Mouse (Mus musculus) adrenal gland, postnatal 25 days (tissue): ENCODE data around the gene Cd37. TPM values are rescaled to one million over a fixed set of nuclear protein-coding genes. Genes with fewer than 3 reads are reported as not detected.
A peak's percentile ranks its signal among the peaks of the same experiment; 100 is the strongest.

ENCODE experiments used
- DNase-seq: peaks from one replicate; pipeline ENCODE4 v3.0.0; 2021; ENCODE audit warnings: mixed read lengths
- total RNA-seq: library from RNA; stranded (reverse); gene quantifications from 2 replicates; pipeline ENCODE4 v1.2.3, GENCODE M21; 2021

Cd37 gene
- total RNA-seq, 1 experiment from 2014 or later = 2.7 TPM

GRCm38 (mm10) chr7:45202654-45203053 lies 36.3 kb downstream of the Cd37 start:
- no peak for DNase-seq

GRCm38 (mm10) chr7:45198961-45199360 lies 40.0 kb downstream of the Cd37 start:
- no peak for DNase-seq

- DNase-seq = peak; percentile 76
Observed at GRCm38 (mm10) chr7:45198435-45198834, 40.5 kb downstream of the Cd37 start.

GRCm38 (mm10) chr7:45196994-45197393 lies 41.9 kb downstream of the Cd37 start:
- no peak for DNase-seq

GRCm38 (mm10) chr7:45196176-45196535 lies 42.8 kb downstream of the Cd37 start:
- DNase-seq = no peak

- DNase-seq = no peak
Observed at GRCm38 (mm10) chr7:45195341-45196175, 43.4 kb downstream of the Cd37 start.

- DNase-seq = no peak
Observed at GRCm38 (mm10) chr7:45193871-45194785, 44.8 kb downstream of the Cd37 start.

GRCm38 (mm10) chr7:45193406-45193805 lies 45.5 kb downstream of the Cd37 start:
- DNase-seq = no peak

- DNase-seq = no peak
Observed at GRCm38 (mm10) chr7:45192585-45193310, 46.2 kb downstream of the Cd37 start.

- no peak for DNase-seq
Observed at GRCm38 (mm10) chr7:45191803-45192363, 47.0 kb downstream of the Cd37 start.

- DNase-seq = no peak
Observed at GRCm38 (mm10) chr7:45191161-45191560, 47.8 kb downstream of the Cd37 start.

- no peak for DNase-seq
Observed at GRCm38 (mm10) chr7:45190186-45190585, 48.7 kb downstream of the Cd37 start.

GRCm38 (mm10) chr7:45189600-45189999 lies 49.3 kb downstream of the Cd37 start:
- DNase-seq = no peak

- no peak for DNase-seq
Observed at GRCm38 (mm10) chr7:45185921-45186320, 53.0 kb downstream of the Cd37 start.

- no peak for DNase-seq
Observed at GRCm38 (mm10) chr7:45183672-45184071, 55.2 kb downstream of the Cd37 start.

Other genes with a start within 250 kb of the Cd37 start
- gene Irf3, start 241.5 kb downstream of the Cd37 start, total RNA-seq = 138 and 151 TPM in 2 replicates
- gene Bcl2l12, start 240.4 kb downstream of the Cd37 start, total RNA-seq = 18.7 and 24.4 TPM in 2 replicates
- 86.4 and 99.4 TPM in 2 replicates for gene Scaf1, start 222.8 kb downstream of the Cd37 start, total RNA-seq
- 94.0 and 102 TPM in 2 replicates for gene Rras, start 221.2 kb downstream of the Cd37 start, total RNA-seq
- gene Prr12, start 186.2 kb downstream of the Cd37 start, total RNA-seq = 71.1 and 78.5 TPM in 2 replicates
- 46.5 and 67.2 TPM in 2 replicates for gene Nosip, start 176.7 kb downstream of the Cd37 start, total RNA-seq
- gene Prrg2, start 176.4 kb downstream of the Cd37 start, total RNA-seq = 19.2 and 21.4 TPM in 2 replicates
- 27.7 and 33.5 TPM in 2 replicates for gene Rcn3, start 146.9 kb downstream of the Cd37 start, total RNA-seq
- gene Fcgrt, start 135.3 kb downstream of the Cd37 start, total RNA-seq = 88.4 and 96.1 TPM in 2 replicates
- gene Rps11, start 114.7 kb downstream of the Cd37 start, total RNA-seq = 1,211 and 1,259 TPM in 2 replicates
- 1,469 and 1,540 TPM in 2 replicates for gene Rpl13a, start 110.4 kb downstream of the Cd37 start, total RNA-seq
- not detected in 2 replicates for gene Gm45713, start 102.9 kb downstream of the Cd37 start, total RNA-seq
- gene Flt3l, start 102.7 kb downstream of the Cd37 start, total RNA-seq = 29.1 and 32.1 TPM in 2 replicates
- 61.7 and 74.3 TPM in 2 replicates for gene Pih1d1, start 84.8 kb downstream of the Cd37 start, total RNA-seq
- gene Aldh16a1, start 84.5 kb downstream of the Cd37 start, total RNA-seq = 79.2 and 106 TPM in 2 replicates
- gene Slc17a7, start 75.2 kb downstream of the Cd37 start, total RNA-seq = 0.15 and 0.33 TPM in 2 replicates
- gene Gfy, start 59.5 kb downstream of the Cd37 start, total RNA-seq = not detected in 2 replicates
- gene Pth2, start 58.1 kb downstream of the Cd37 start, total RNA-seq = not detected in 2 replicates
- 0.12 TPM in 1 of 2 replicates, not detected in the other for gene Ccdc155, start 34.2 kb downstream of the Cd37 start, total RNA-seq
- gene Dkkl1, start 27.0 kb downstream of the Cd37 start, total RNA-seq = not detected in 2 replicates
- gene Tead2, start 23.4 kb downstream of the Cd37 start, total RNA-seq = 15.0 and 15.3 TPM in 2 replicates
- gene Slc6a16, start 2.0 kb upstream of the Cd37 start, total RNA-seq = not detected in 2 replicates
- gene Slc6a21, start 38.4 kb upstream of the Cd37 start, total RNA-seq = not detected in 2 replicates
- 9.3 and 14.2 TPM in 2 replicates for gene Trpm4, start 94.7 kb upstream of the Cd37 start, total RNA-seq
- 0.18 TPM in 1 of 2 replicates, not detected in the other for gene Hrc, start 96.2 kb upstream of the Cd37 start, total RNA-seq
- 1.9 and 2.9 TPM in 2 replicates for gene Ppfia3, start 127.9 kb upstream of the Cd37 start, total RNA-seq
- 8.7 TPM in 1 of 2 replicates, not detected in the other for gene Lin7b, start 131.5 kb upstream of the Cd37 start, total RNA-seq
- gene Snrnp70, start 156.6 kb upstream of the Cd37 start, total RNA-seq = 361 and 425 TPM in 2 replicates
- gene Kcna7, start 166.5 kb upstream of the Cd37 start, total RNA-seq = not detected in 2 replicates
- gene Ntf5, start 174.6 kb upstream of the Cd37 start, total RNA-seq = not detected in 2 replicates
- not detected in 2 replicates for gene Lhb, start 181.7 kb upstream of the Cd37 start, total RNA-seq
- gene Gys1, start 195.7 kb upstream of the Cd37 start, total RNA-seq = 39.4 and 44.2 TPM in 2 replicates
- 50.7 and 51.6 TPM in 2 replicates for gene Ruvbl2, start 199.0 kb upstream of the Cd37 start, total RNA-seq
- 786 and 951 TPM in 2 replicates for gene Ftl1, start 220.8 kb upstream of the Cd37 start, total RNA-seq
- gene Bax, start 227.8 kb upstream of the Cd37 start, total RNA-seq = 61.4 and 68.8 TPM in 2 replicates
- 0.46 and 0.67 TPM in 2 replicates for gene Tulp2, start 242.8 kb upstream of the Cd37 start, total RNA-seq
- 21.0 and 40.1 TPM in 2 replicates for gene Gm45808, start 247.7 kb upstream of the Cd37 start, total RNA-seq
- 62.3 and 75.5 TPM in 2 replicates for gene Dhdh, start 249.7 kb upstream of the Cd37 start, total RNA-seq